Mouse (Mus musculus) embryonic facial prominence, embryonic 14.5 days (tissue): ENCODE measurements around the gene Rpn2. TPM values are rescaled to one million over a fixed set of nuclear protein-coding genes. Genes with fewer than 3 reads are reported as not detected.

ENCODE experiments used
- ATAC-seq: fragments of 200-750 bp; cut with Nextera tagmentation; 2 replicates; pipeline ENCODE4 v1.8.0; 2017; ENCODE audit warnings: low read depth, moderate number of reproducible peaks, moderate TSS enrichment
- DNase-seq: peaks from one replicate; pipeline ENCODE4 v3.0.0-alpha.2; 2015; ENCODE audit warnings: low spot score
- H3K27ac ChIP-seq: fragments of 300-500 bp; sonication (generic); replicated peaks from 2 replicates; pipeline ENCODE4 v1.5.1; 2014; ENCODE audit warnings: low read depth, mild to moderate bottlenecking, low read length, moderate library complexity
- H3K27me3 ChIP-seq: fragments of 300-500 bp; sonication (generic); replicated peaks from 2 replicates; pipeline ENCODE4 v1.6.1; 2014; ENCODE audit warnings: low read length; ENCODE audit not compliant: control insufficient read depth, insufficient read depth
- H3K36me3 ChIP-seq: fragments of 300-500 bp; sonication (generic); 2 replicates; pipeline ENCODE4 v1.6.1; 2014; ENCODE audit warnings: low read length, mixed read lengths; ENCODE audit not compliant: control insufficient read depth, insufficient read depth
- H3K4me1 ChIP-seq: fragments of 300-500 bp; sonication (generic); 2 replicates; pipeline ENCODE4 v1.6.1; 2014; ENCODE audit warnings: antibody characterized with exemption, low read length; ENCODE audit not compliant: control insufficient read depth, insufficient read depth
- H3K4me2 ChIP-seq: fragments of 300-500 bp; sonication (generic); 2 replicates; pipeline ENCODE4 v1.6.1; 2014; ENCODE audit warnings: low read depth, mild to moderate bottlenecking, low read length, moderate library complexity, mixed read lengths
- H3K4me3 ChIP-seq: fragments of 300-500 bp; sonication (generic); 2 replicates; pipeline ENCODE4 v1.5.1; 2014; ENCODE audit warnings: low read depth, mild to moderate bottlenecking, low read length
- H3K9ac ChIP-seq: fragments of 300-500 bp; sonication (generic); 2 replicates; pipeline ENCODE4 v1.6.1; 2014; ENCODE audit warnings: low read depth, mild to moderate bottlenecking, low read length, moderate library complexity, mixed read lengths
- H3K9me3 ChIP-seq: fragments of 300-500 bp; sonication (generic); 2 replicates; pipeline ENCODE4 v1.6.1; 2016; ENCODE audit warnings: low read length; ENCODE audit not compliant: control insufficient read depth
- WGBS: fragments of 180-500 bp; shearing (Covaris S2); extraction: QIAGEN DNeasy Blood & Tissue Kit; methylation state at CpG from one replicate; pipeline ENCODE4 v1.1.7; 2014; 5-methylcytosine and 5-hydroxymethylcytosine counted together
- polyA plus RNA-seq: library from polyadenylated mRNA; unstranded; fragments of >200 nt; fragmentation: Nextera tagmentation; extraction: Ambion mirVana; gene quantifications from 2 replicates; pipeline ENCODE4 v1.2.1, GENCODE M21; 2014

Gene Rpn2
- polyA plus RNA-seq, 1 experiment from 2014 or later: 310 TPM

GRCm38 (mm10) chr2:157306091-157307032, 27.5 kb downstream of the Rpn2 start:
- Histone ChIP-seq H3K27ac (peak overlapping the region; percentile 56), H3K4me3 (no peak overlapping the region), H3K9ac (no peak overlapping the region), H3K36me3 (peaks cover 86% of the 10 kb centered on the region), H3K27me3 (no peaks in the 10 kb centered on the region), H3K4me1 (no peaks in the 10 kb centered on the region), H3K4me2 (no peak overlapping the region), H3K9me3 (no peaks in the 10 kb centered on the region)
- DNase-seq: peak; percentile 63
- 62% methylated on average over 7 of the region's 7 CpGs for WGBS
- peak; percentile 58; the same call in 1 of the 2 replicates for ATAC-seq

GRCm38 (mm10) chr2:157307715-157308265, 29.0 kb downstream of the Rpn2 start:
- WGBS: 84% methylated on average over 4 of the region's 4 CpGs
- no peaks in the 10 kb centered on the region for H3K9me3 ChIP-seq
- H3K27me3 ChIP-seq: no peaks in the 10 kb centered on the region
- H3K9ac ChIP-seq: no peak overlapping the region
- ATAC-seq: no peak
- H3K36me3 ChIP-seq: peaks cover 87% of the 10 kb centered on the region
- H3K4me2 ChIP-seq: no peak overlapping the region
- H3K27ac ChIP-seq: peak overlapping the region; percentile 5; the same call in 1 of the 2 replicates
- H3K4me3 ChIP-seq: no peak overlapping the region
- DNase-seq: no peak
- no peaks in the 10 kb centered on the region for H3K4me1 ChIP-seq

- DNase-seq: peak; percentile 28
- Histone ChIP-seq H3K36me3 (peaks cover 87% of the 10 kb centered on the region), H3K4me1 (no peaks in the 10 kb centered on the region), H3K9me3 (no peaks in the 10 kb centered on the region), H3K27me3 (no peaks in the 10 kb centered on the region), H3K27ac (no peak overlapping the region), H3K4me2 (no peak overlapping the region), H3K9ac (no peak overlapping the region), H3K4me3 (no peak overlapping the region)
- 84% methylated on average over 2 of the region's 2 CpGs for WGBS
- no peak for ATAC-seq
Observed at GRCm38 (mm10) chr2:157308273-157308917, 29.6 kb downstream of the Rpn2 start.

- Histone ChIP-seq H3K9me3 (no peaks in the 10 kb centered on the region), H3K36me3 (peaks cover 87% of the 10 kb centered on the region), H3K27me3 (no peaks in the 10 kb centered on the region), H3K27ac (no peak overlapping the region), H3K4me1 (no peaks in the 10 kb centered on the region), H3K4me3 (no peak overlapping the region), H3K4me2 (no peak overlapping the region), H3K9ac (no peak overlapping the region)
- DNase-seq (no peak), ATAC-seq (no peak)
- 99% methylated on average over 8 of the region's 8 CpGs for WGBS
Observed at GRCm38 (mm10) chr2:157309611-157310010, 30.8 kb downstream of the Rpn2 start.

GRCm38 (mm10) chr2:157310963-157311637, 32.3 kb downstream of the Rpn2 start:
- H3K4me2 ChIP-seq: no peak overlapping the region
- H3K36me3 ChIP-seq: peaks cover 93% of the 10 kb centered on the region
- ATAC-seq: peak; percentile 32; the same call in 1 of the 2 replicates
- no peak overlapping the region for H3K4me3 ChIP-seq
- no peak overlapping the region for H3K9ac ChIP-seq
- peak; percentile 59 for DNase-seq
- no peak overlapping the region for H3K27ac ChIP-seq
- 73% methylated on average over 6 of the region's 6 CpGs for WGBS
- no peaks in the 10 kb centered on the region for H3K4me1 ChIP-seq
- no peaks in the 10 kb centered on the region for H3K27me3 ChIP-seq
- no peaks in the 10 kb centered on the region for H3K9me3 ChIP-seq

- Histone ChIP-seq H3K27ac (no peak overlapping the region), H3K4me1 (no peaks in the 10 kb centered on the region), H3K9me3 (no peaks in the 10 kb centered on the region), H3K36me3 (peaks cover 98% of the 10 kb centered on the region), H3K4me3 (no peak overlapping the region), H3K27me3 (no peaks in the 10 kb centered on the region), H3K4me2 (no peak overlapping the region), H3K9ac (no peak overlapping the region)
- no peak for DNase-seq
- ATAC-seq: no peak
- 91% methylated on average over 3 of the region's 3 CpGs for whole genome bisulfite sequencing
Observed at GRCm38 (mm10) chr2:157313718-157314117, 34.9 kb downstream of the Rpn2 start.

GRCm38 (mm10) chr2:157314310-157314709, 35.5 kb downstream of the Rpn2 start:
- H3K27ac ChIP-seq: no peak overlapping the region

GRCm38 (mm10) chr2:157315486-157315885, 36.7 kb downstream of the Rpn2 start:
- no peaks in the 10 kb centered on the region for H3K27me3 ChIP-seq
- no peak for ATAC-seq
- H3K9me3 ChIP-seq: no peaks in the 10 kb centered on the region
- H3K4me2 ChIP-seq: no peak overlapping the region
- H3K36me3 ChIP-seq: peaks cover 95% of the 10 kb centered on the region
- no peak overlapping the region for H3K27ac ChIP-seq
- H3K4me3 ChIP-seq: no peak overlapping the region
- H3K4me1 ChIP-seq: no peaks in the 10 kb centered on the region
- WGBS: 85% methylated on average over 6 of the region's 6 CpGs
- H3K9ac ChIP-seq: no peak overlapping the region
- DNase-seq: no peak

More at GRCm38 (mm10) chr2:157314310-157314709, 35.5 kb downstream of the Rpn2 start:
- H3K9ac ChIP-seq: no peak overlapping the region
- peaks cover 95% of the 10 kb centered on the region for H3K36me3 ChIP-seq
- ATAC-seq (no peak), DNase-seq (no peak)
- no peaks in the 10 kb centered on the region for H3K9me3 ChIP-seq
- 81% methylated on average over 7 of the region's 7 CpGs for WGBS
- H3K4me1 ChIP-seq: no peaks in the 10 kb centered on the region
- H3K4me3 ChIP-seq: no peak overlapping the region
- no peaks in the 10 kb centered on the region for H3K27me3 ChIP-seq
- no peak overlapping the region for H3K4me2 ChIP-seq
